Mouse (Mus musculus): ENCODE data around the gene Fgd1.

DNA sequence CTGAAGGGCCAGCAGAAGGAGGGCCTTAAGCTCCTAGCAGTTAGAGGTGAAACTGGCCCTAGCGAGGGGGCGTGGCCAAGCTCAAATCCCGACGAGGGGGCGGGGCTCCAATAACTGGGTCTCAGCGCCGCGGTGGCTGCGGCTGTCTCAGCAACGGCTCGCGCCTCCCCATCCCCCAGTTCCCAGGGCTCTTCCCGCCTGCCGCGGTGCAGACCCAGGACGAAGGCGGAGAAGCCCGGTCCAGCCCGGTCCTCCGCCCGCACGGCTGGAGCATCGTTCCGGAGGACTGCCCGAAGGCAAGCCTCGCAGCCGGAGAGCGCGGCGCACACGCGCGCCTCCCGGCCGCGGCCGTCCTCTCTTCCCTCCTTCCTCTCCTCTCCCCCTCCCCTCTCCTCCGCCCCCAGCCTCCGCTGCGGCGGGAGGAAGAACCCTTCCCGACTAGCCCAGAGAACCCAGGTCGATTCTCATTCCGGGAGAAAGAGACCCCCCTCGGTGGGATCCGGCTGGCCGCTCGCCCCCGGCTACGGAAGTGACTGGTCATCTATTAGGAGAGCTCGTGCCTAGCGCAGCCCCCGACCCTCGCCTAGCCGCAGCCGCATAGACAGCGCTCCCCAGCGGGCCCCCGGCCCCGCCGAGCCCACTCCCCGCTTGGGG, 954 bp downstream of the Fgd1 start:
- TF ChIP-seq POLR2A (IDR thresholded peaks at IDR 0.05; ENCODE audit: borderline replicate concordance, control insufficient read depth, low read depth, low read length): no peak
- no peak for TF ChIP-seq CTCF (IDR thresholded peaks at IDR 0.05; ENCODE audit: control insufficient read depth, insufficient read depth, low read length)
